Mouse (Mus musculus) left cerebral cortex, postnatal 25 days (tissue): ENCODE measurements around the gene Stt3b. TPM values are rescaled to one million over a fixed set of nuclear protein-coding genes. Genes with fewer than 3 reads are reported as not detected.
"Not testable (repeated sequence)": the region's sequence is repeated elsewhere in the genome, so short reads cannot be mapped to it uniquely, and the experiment has no call there.

Experiments
- DNase-seq, 2 experiments: peaks; one replicate each; pipeline ENCODE4 v3.0.0; 2022; ENCODE audit warnings: low spot score in 2 of 2, mixed read lengths in 1 of 2
- intact Hi-C: fragments of 180-260 bp; cut with DNase I; formaldehyde crosslinking; loops from one replicate; pipeline ENCODE4 v1.15.1; 2025
- total RNA-seq, 2 experiments: library from RNA; stranded (reverse); gene quantifications; 2 replicates each; pipeline ENCODE4 v1.2.3; 2021

Stt3b gene
- total RNA-seq, 2 experiments from 2014 or later = 85.2 to 100 TPM

- no peak for DNase-seq
- intact Hi-C loops = no loop called here
These were observed 35.4 kb downstream of the Stt3b start for GRCm38 (mm10) chr9:115274806-115275205.

GRCm38 (mm10) chr9:115273095-115273649 is 37.0 kb downstream of the Stt3b start:
- DNase-seq = no peak
- intact Hi-C loops = no loop called here

- DNase-seq = peak; percentile 19 to 23
- intact Hi-C loops = not testable (repeated sequence)
These were observed 37.8 kb downstream of the Stt3b start for GRCm38 (mm10) chr9:115272451-115272850.

- no peak for DNase-seq
- intact Hi-C loops = no loop called here
These were observed 38.7 kb downstream of the Stt3b start for GRCm38 (mm10) chr9:115271556-115271955.

- intact Hi-C loops = loop anchor here (1.0 to 5.0 kb wide), 4 partner anchors 100 to 465 kb away; no protein-coding TSS in a partner anchor
- no peak for DNase-seq
These were observed 48.3 kb downstream of the Stt3b start for GRCm38 (mm10) chr9:115261896-115262295.

GRCm38 (mm10) chr9:115261456-115261855 is 48.8 kb downstream of the Stt3b start:
- DNase-seq = peak; percentile 49 to 63
- intact Hi-C loops = loop anchor here (1.0 to 5.0 kb wide), 4 partner anchors 99 to 464 kb away; no protein-coding TSS in a partner anchor

GRCm38 (mm10) chr9:115260464-115260863 is 49.8 kb downstream of the Stt3b start:
- intact Hi-C loops = loop anchor here (5.0 kb wide), 3 partner anchors 98 to 348 kb away; no protein-coding TSS in a partner anchor
- no peak for DNase-seq

GRCm38 (mm10) chr9:115259866-115260265 is 50.4 kb downstream of the Stt3b start:
- intact Hi-C loops = loop anchor here (5.0 kb wide), 3 partner anchors 98 to 348 kb away; no protein-coding TSS in a partner anchor
- no peak for DNase-seq

GRCm38 (mm10) chr9:115257733-115258286 is 52.4 kb downstream of the Stt3b start:
- no peak for DNase-seq
- intact Hi-C loops = no loop called here

GRCm38 (mm10) chr9:115249145-115249544 is 61.1 kb downstream of the Stt3b start:
- intact Hi-C loops = loop anchor here (2.0 kb wide), 1 partner anchor 336 kb away; no protein-coding TSS in a partner anchor
- DNase-seq = no peak

- DNase-seq = peak in 1 of 2 experiments; percentile 67
- intact Hi-C loops = no loop called here
These were observed 65.1 kb downstream of the Stt3b start for GRCm38 (mm10) chr9:115245092-115245491.

GRCm38 (mm10) chr9:115243630-115244029 is 66.6 kb downstream of the Stt3b start:
- DNase-seq = no peak
- intact Hi-C loops = no loop called here

GRCm38 (mm10) chr9:115239861-115240260 is 70.4 kb downstream of the Stt3b start:
- intact Hi-C loops = no loop called here
- DNase-seq = no peak

- intact Hi-C loops = no loop called here
- DNase-seq = no peak
These were observed 72.3 kb downstream of the Stt3b start for GRCm38 (mm10) chr9:115237943-115238342.

GRCm38 (mm10) chr9:115236352-115236841 is 73.8 kb downstream of the Stt3b start:
- intact Hi-C loops = no loop called here
- DNase-seq = peak in 1 of 2 experiments; percentile 57

- no peak for DNase-seq
- intact Hi-C loops = loop anchor here (5.0 kb wide), 1 partner anchor 147 kb away; no protein-coding TSS in a partner anchor
These were observed 75.7 kb downstream of the Stt3b start for GRCm38 (mm10) chr9:115234561-115234960.

GRCm38 (mm10) chr9:115233721-115234120 is 76.5 kb downstream of the Stt3b start:
- intact Hi-C loops = loop anchor here (5.0 kb wide), 1 partner anchor 146 kb away; no protein-coding TSS in a partner anchor
- DNase-seq = peak in 1 of 2 experiments; percentile 80

GRCm38 (mm10) chr9:115231476-115231875 is 78.7 kb downstream of the Stt3b start:
- no peak for DNase-seq
- intact Hi-C loops = loop anchor here (5.0 kb wide), 1 partner anchor 144 kb away; no protein-coding TSS in a partner anchor

GRCm38 (mm10) chr9:115230141-115230540 is 80.1 kb downstream of the Stt3b start:
- DNase-seq = no peak
- intact Hi-C loops = loop anchor here (5.0 kb wide), 1 partner anchor 143 kb away; no protein-coding TSS in a partner anchor

GRCm38 (mm10) chr9:115229676-115230075 is 80.5 kb downstream of the Stt3b start:
- no peak for DNase-seq
- intact Hi-C loops = loop anchor here (5.0 kb wide), 1 partner anchor 142 kb away; no protein-coding TSS in a partner anchor

GRCm38 (mm10) chr9:115229145-115229544 is 81.1 kb downstream of the Stt3b start:
- no peak for DNase-seq
- intact Hi-C loops = no loop called here
